Mouse (Mus musculus): ENCODE data around the gene Sec24b.

Gene Sec24b

DNA sequence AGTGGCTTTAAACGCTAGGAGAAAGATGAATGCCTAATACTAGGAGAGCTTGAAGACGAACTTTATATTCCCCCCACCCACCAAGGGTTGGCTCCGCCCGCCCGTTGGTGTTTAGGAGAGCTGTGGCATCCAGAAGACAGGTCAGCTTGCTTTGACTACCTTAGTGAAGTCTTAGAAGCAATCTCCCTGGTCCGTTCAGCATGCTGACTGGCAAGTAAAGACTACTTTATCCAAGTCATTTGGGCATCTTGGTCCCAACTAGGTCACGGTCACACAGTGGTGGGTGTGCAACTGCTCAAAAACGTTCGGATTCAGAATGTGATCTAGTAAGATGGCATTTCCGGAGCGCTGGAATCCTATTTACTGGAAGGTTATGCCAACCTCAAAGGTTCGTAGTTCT lies at the start of gene Sec24b:
TSS of gene Sec24b (minus strand) at position 273 of the 400 bp plus-strand sequence.
- peak; percentile 43 to 46 for DNase-seq

DNA sequence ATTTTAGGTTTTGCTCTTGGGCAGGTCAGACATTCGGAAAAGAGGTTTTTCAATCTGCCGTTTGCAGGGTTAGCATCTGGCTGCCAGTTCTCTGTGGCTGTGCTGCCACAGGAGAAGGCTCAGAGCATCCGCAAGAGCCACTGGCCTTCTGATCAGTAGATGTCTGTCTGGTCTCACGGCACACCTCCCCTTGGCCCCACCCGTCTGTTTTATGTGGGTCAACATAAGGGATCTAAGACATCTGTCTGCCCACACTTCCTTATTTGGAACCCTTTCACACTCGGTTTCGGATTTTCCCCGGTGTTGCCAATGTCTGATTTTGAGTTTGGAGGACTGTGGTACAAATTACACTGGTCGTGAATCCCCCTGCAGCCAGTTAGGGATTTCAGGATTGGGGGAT lies 43.1 kb upstream of the Sec24b start:
- no peak for DNase-seq

DNA sequence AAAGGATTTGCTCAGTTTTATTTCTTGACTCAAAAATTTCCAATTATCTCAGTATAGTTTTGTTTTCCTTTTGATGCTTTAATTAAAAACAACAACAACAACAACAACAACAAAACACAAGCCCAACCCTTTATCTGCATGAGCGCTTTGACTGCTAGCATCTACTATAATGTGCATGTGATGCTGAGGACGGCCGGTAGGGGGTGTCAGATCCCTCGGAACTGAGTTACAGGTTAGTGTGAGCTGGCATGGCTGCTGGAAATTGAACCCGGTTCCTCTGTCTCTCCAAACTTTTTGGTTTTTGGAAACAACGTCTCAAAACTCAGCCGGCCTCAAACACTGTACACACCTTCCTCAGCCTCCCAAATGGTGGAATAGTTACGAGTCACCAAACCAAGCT lies 42.1 kb upstream of the Sec24b start:
- peak in 1 of 2 experiments; percentile 7 for DNase-seq

DNA sequence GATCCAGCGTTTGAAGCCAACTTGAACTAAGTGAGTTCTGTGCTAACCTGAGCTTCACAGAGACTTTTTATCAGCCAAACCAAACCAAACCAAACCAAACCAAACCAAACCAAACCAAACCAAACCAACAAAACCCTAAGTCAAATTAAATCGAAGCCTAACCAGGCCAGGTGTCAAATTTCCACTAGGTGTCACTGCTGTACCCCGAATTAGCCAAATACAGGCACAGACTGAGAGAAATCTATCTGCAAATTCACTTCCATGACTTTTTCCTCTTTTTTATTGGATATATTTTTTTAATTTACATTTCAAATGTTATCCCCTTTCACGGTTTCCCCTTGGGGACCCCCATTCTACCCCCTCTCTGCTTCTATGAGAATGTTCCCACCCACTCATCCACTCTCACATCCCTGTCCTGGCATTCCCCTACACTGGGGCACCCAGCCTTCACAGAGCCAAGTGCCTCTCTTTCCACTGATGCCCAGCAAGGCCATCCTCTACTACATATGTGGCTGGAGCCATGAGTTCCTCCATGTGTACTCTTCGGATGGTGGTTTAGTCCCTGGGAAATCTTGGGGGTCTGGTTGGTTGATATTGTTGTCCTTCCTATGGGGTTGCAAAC lies 33.9 kb upstream of the Sec24b start:
- peak; percentile 15 to 34 for DNase-seq

DNA sequence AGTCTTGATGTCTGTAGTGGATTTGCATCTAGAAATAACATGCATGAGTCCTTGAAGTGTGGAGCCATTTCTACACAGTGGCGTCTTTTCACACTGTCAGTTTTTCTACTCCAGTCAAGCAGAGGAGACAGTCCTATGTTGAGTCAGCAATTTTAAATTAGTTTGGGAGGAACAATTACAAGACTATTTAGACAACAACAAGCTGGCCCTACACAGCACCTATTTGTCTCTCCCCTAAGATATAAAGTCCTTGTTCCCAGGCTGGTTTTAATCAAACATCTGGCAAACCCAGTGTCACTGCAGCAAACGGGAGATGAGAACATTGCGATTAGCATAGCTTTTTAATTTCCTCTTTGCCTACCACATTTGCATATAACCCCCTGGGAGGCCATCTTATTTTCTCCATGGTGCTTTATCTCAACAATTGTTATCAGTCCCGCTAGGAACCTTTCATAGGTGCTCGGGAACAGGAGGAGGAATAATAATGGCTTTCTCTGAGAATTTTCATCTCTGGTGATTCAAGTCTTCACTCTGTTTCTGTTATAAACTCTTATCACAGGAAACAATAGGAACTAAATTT lies 32.9 kb upstream of the Sec24b start:
- DNase-seq, result no peak

DNA sequence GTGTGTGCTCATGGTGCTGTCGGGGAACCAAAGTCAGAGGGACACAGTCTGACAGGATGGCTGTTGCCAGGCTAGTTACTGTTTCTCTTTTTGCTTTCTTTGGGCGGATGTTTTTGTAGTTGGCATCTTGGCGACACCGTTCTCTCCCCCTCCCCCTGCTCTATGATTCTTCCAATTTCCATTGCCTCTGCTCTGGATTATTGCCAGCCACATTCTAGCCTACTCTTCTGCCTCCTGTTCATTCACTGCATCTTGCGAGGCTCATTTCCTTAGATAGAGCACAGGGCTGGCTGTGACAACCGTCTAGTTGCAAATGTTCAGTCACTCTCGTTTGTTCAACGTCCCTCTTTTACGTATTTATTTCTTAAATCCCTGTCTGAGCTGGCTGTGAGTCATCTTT lies 29.1 kb upstream of the Sec24b start:
- DNase-seq, result no peak

DNA sequence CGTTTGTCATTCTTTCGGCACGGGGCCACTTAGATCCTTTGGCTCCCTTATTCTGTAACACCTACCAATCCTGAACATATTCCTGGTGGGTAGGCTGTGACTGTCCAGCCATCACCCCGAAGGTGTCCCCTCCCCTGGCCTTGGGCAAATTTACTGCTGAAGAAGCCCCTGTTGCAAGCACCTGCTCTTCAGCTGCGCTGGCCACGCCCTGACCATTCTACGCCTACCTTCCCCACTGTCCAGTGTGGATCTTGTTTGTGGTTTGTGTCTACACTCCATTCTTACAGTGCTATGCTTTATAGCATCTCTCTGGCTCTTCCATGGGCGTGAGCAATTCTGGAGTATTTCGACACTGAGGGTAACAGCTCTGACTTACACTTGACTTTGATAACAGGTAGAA lies 27.3 kb upstream of the Sec24b start:
- no peak for DNase-seq

DNA sequence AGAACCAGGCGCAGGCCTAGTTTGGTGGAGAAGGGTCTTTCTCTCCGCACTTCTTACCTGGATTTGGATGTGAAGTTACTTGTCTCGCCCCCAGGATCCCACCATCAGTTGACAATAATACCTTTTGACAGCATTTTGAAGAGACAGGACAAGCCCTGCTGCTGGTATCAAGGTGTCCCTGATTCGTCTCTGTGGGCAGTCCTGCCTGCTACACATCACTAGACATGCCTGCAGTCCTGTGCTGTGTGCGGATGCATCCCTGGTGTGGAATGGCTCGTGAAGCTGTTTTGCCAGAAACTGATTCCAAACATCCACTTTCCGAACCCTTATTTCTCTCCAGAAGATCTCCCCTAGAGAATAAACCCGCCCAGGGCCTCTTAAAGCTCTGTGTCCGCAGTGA lies 26.1 kb upstream of the Sec24b start:
- DNase-seq, result no peak

DNA sequence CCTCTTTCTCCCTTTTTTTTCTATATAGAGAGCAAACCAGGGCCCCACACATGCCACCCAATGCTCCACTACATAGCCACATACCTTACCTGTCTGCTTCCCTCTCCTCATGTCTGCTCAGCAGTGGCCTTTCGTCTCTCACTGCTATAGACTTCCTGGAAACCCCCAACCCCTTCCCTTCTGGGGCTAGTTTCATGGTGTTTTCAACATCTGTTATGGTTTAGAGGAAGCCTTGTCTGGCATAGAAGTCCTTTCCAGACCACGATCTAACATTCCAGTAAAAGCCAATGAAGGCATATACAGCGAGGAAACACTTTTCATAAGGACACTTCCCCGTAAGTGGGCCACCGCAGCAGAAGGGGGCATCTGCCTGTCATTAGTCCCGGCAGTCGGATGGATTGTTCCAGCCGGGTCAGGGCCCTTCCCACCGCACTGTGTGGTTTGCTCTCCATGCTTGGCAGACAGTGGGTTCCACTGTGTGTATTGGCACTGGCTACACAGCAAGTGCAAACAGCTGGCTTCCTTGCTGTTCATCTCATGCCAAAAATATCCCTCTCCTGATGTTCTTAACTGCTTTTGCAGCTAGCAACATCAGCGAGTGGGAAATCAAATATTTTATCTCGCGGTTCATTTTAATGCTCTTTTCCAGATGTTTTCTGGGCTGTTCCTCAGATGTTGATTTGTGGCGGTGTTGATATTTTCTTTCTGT lies 25.2 kb upstream of the Sec24b start:
- no peak for DNase-seq

DNA sequence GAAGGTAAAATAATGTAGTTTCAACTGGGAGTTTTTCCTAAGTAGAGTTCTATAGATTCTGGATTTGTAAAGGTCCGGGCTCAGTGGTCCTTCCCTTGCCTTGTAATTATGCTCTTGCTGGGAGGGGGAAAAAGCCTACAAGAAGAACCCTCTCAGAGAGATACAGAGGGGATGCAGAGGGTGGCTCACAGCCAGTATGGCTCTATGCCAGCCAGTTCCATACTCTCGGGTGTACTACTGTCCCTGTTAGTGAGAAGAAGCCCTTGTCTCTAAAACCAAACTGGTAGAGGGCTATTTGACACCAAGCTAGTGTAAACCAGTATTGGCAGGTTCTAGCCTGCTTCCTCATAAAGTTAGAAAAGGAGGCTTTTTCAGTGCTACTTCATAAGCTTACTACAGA lies 22.0 kb upstream of the Sec24b start:
- no peak for DNase-seq

DNA sequence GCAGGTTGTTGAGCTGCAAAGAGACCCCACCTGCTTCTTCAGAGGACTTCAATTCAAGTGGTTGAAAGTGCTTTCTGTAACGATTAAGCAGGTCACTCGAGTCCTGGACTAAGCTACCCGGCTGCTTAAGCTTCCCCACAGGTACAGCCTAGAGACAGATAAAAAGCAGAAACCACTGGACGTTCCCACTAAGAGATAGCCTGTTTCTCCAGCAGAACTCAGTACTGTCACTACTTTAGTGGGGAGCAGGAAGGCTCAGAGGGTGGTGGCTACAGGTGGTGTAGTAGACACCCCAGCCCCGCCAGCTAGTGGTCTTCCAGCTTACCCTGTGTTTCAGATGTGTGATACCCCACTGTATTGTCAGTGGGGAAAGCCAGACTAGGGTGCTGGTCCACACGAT lies 19.3 kb upstream of the Sec24b start:
- DNase-seq, result no peak

DNA sequence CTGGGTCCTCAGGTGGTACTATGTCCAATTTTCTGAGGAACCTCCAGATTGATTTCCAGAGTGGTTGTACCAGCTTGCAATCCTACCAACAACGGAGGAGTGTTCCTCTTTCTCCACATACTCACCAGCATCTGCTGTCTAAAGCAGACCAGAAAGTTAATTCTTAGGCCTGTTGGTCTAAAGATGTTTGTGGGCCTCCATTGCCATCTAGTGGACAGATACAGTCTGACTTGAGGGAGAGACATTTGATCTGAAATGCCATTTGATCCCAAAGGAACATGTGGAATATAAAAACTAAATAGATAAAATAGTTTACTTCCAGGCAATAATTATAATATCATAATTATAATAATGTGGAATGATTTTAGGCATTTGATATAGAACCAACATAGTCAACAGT lies 18.4 kb upstream of the Sec24b start:
- peak; percentile 41 to 71 for DNase-seq

DNA sequence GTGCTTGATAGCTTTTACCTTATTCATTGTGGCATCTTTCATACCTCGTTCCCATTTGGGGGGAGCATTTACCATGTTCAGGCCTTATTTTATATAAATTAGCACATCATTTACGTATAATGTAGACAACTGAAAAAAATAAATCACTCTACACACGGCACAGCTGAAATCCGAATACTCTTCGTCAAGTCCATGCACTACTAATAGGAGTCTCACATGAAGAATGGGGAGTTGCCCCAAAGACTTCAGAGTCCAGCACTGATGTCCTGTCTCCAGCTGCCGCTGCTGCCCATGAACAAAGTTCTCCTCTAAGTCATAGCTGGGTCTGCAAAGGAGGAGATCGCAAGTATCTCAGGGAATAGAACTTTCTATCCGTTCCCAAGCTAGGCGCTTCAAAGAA lies 15.9 kb upstream of the Sec24b start:
- no peak for DNase-seq

DNA sequence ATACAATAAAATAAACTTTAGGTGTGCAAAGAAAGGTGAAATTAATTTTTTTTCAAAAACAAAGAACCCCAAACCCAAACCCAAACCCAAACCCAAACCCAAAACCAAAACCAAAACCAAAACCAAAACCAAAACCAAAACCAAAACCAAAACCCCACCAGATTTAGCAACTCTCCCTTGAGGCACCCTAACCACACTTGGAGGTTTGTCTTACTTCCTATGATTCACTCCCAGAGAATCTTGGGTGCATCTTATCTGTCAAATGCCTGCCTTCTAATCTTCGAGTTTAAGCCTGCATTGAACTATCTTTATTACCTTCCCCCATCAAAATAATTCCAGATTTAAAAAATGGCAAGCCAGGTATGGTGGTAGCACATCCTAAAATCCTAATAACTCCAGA lies 14.4 kb upstream of the Sec24b start:
- no peak for DNase-seq

DNA sequence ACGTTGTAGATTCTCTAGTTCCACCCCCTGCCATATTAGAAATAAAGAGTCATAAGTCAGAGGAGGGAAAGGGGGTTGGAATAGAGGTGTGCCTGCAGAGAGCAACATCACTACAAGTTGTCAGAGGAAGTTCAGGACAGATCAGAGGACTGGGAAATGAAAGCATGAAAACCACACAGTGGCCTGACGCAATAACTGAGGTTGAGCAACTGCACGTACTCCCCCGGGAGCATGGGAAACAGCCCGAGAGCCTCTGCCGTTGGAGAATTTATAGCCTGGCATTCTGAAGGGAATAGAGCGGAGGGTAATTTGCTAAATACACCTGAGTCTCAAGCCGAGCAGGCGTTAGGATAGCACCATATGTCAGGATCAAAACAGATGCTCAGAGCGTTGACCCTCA lies 11.7 kb upstream of the Sec24b start:
- DNase-seq, result no peak

DNA sequence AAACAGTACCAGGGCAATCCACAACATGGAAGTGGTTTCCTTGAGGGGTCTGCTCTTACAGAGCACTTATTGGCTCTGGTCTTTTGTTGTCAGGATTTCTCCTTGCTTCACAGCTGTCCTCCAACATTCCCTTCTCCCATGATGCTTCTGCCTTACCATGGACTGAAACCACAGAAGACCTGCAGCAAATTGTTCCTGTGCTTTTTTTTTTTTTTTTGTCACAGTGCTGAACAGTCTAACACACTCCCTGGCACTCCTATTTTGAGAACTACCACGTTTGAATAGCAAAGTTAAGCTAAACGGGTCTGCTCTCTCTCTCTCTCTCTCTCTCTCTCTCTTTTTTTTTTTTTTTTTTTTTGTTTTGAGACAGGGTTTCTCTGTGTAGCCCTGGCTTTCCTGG lies 10.6 kb upstream of the Sec24b start:
- no peak for DNase-seq

DNA sequence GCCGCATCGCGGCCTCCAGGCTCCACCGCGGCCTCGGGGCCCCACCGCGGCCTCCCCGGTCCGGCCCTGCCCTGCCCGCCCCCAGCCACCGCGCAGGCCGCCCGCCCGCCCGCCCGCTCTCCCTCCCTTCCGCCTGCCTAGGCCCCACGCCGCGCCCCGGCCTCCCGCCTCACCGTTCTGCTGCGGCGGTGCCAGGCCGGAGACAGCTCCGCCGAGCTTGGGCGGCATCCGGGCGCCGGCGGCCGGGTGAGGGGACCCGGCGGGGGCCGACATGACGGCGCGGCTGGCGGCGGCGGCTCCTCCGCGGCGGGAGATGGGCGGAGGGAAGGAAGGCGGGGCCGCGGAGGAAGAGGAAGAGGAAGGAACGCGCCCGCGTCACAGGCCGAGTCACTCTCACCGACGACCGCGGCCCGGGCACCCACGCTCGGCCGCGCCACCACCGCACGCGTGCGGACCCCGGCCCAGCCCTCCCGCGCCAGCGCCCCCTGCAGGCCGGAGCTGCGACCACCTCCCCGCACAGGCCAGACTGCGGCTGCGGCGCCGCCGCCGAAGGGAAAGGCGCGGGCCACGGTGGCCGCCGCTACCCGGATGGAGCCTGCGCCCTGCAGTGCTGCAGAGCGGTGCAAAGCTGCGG lies 840 bp downstream of the Sec24b start:
- DNase-seq, result peak; percentile 83 to 85

DNA sequence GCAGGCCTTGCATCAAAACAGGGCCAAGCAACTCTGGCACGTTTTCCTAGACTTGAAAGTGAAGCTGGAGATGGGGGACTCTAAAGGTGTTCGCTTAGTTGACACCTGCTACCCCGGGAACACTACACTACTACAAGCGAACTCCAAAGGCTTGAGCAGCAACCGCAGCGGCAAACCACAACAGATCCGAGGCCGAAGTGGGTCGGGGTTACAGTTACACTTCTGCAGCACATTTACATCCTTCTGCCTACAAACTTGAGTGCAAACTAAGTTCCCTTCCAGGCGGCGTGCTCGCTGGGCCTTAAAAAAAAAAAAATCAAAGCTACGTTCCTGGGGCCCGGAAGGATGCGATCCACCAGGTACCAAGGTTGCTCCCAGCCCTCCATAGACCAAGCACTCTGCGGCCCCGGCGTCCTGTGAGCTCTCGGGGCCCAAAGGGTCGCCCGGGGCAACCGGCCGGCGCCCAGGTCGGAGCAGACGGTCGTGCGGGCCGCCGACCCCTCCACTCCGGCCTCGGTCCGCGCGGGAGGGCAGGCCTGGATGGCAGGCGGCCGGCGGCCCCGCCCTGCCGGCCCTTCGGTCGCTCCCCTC lies 1.5 kb downstream of the Sec24b start:
- DNase-seq, result peak in 1 of 2 experiments; percentile 37

DNA sequence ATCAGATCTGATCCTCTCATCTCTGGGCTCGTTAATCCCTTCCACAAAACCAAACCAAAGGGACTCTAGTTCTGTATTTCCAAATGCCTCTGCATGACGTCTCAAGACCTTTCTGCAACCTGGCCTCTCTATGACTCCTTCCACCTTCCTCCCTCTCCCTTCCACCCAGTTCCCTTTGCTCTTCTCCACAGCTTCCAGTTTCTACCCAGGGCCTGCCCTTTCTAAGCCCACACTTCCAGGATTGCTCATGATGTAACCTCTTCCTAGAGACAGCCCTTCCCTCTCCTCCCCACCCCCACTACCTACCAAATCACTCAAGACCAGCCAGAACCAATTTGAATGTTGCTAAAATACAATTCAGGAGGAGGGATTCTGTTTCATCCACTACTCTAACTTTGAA lies 2.9 kb downstream of the Sec24b start:
- DNase-seq, result no peak

DNA sequence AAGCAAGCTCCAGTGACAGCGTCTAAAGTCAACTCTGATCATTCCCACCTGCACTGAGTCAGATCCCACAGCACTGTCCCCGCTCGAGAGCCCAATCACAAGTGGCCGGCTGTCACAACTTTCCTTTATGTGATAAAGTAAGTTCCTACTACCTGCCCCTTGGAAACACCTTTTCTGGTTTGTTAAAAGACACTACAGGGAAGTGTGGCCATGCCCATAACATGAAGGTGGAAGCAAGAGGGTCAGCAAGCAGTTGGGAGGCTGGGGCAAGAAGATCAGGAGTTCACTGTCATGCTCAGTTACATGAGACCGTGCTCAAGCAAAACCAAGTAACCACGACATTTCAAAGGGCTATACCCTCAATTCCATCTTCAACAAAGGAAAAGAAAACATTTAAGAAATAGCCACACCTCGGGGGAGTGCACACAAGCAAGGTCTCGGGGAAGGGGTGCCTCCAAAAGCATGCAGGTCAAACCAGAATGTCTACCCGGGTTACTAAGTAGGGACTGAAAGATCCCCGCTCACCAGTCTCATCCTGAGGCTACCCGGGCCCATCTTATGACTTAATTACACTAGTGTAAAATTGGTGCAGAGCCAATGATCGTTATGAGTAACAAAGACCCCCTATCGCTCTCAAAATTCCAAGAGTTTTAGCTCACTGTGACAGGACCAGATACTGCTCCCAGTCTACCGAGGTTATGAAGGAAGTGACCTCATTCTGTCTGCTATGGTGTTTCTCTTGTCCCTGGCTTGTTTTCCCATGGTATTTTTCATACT lies 3.6 kb downstream of the Sec24b start:
- DNase-seq, result no peak

DNA sequence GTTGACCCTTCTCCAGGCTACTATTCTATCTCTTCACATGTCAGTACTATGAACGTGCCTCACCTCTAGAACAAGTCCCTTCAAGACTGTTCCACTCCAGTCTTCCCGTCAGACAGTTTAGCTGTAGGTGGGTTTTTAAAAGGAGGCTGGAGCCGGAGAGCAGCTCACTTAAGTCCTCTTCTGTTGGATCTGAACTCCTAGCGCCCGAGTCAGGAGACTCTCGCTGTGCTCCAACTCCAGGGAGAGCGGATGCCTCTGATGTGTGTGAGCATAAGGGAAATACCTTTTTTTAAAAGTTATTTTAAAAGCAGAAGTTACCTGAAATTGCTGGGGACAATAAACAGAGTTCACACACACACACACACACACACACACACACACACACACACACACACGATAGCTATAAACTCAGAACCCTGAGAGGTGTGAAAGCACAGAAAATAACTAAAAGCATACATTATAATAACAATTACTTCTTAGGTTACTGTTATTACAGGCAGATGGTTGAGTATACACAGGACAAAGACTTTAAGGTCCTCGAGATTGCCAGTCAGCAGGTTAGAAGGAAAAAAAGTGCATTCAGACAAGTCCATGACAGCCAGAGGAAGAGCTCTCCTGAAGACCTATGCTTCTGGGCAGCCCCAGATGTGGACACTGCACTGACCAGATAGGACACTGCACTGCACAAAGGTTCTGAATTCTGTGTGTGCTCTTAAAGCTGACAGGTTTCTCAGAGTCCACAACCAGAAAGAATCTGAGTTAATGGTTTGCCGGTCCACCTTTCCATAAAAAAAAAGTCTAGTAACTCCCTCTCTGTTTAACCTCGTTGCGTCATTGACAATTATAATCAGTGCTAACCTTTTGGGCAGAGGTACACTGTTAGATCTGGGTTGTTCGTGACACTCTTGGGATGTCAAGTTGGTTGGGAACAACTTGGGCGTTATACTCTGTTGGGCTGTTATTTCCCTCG lies 5.7 kb downstream of the Sec24b start:
- DNase-seq, result no peak

DNA sequence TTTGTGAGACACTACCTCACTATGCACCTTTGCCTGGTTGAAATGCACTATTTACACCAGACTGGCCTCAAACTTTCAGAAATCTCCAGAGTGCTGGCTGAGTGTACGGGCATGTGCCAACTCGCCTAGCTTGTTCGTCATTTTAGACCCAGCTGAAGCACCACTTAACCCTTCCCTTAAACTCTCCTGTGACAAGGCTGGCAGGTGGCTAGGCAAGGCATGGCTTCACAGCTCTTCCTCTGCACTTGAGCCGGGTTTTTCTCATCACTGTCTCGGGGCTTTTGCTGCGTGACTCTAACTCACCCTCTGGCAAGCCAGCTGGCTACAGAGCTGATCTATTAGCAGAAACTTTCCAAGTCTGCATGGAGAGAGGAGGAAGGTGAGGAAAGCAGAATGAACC lies 6.8 kb downstream of the Sec24b start:
- no peak for DNase-seq
